Mouse (Mus musculus) splenic B cell, adult 2 months (primary cell): Measurements from ENCODE around the gene Cdk8.

ENCODE experiments used
- DNase-seq: peaks from one replicate; pipeline ENCODE4 v3.0.0-alpha.2; 2011; ENCODE audit warnings: low read depth, low spot score
- H3K27me3 ChIP-seq: 2 replicates; pipeline ENCODE4 v1.6.1; 2012; ENCODE audit warnings: mild to moderate bottlenecking, low read length, moderate library complexity, mixed read lengths; ENCODE audit not compliant: control insufficient read depth, poor library complexity, insufficient read depth, severe bottlenecking
- H3K36me3 ChIP-seq: 2 replicates; pipeline ENCODE4 v1.6.1; 2012; ENCODE audit warnings: mild to moderate bottlenecking, low read length, moderate library complexity, mixed read lengths; ENCODE audit not compliant: control insufficient read depth, poor library complexity, insufficient read depth, severe bottlenecking

Gene Cdk8

DNA sequence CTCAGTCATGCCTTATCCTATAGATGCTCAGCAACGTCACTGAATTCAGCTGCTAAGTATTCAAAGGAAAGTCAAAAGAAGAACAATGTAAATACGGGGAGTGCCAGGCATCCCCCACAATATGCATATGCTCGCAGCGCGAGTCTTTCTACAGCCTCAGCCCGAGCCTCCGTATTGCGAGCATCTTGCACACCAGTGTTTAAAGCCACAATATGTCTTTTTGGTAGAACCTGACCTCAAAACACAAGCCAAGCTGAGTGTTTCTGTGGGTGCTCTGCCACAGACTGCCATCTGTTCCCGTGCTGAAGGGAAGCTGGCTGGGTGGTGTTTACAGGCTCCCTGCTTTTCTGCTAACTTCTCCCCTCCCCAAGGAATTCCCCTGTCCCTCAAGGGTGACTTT lies 107.0 kb downstream of the Cdk8 start:
- DNase-seq, result no peak
- H3K36me3 ChIP-seq, result no peaks in the 10 kb centered on the region

DNA sequence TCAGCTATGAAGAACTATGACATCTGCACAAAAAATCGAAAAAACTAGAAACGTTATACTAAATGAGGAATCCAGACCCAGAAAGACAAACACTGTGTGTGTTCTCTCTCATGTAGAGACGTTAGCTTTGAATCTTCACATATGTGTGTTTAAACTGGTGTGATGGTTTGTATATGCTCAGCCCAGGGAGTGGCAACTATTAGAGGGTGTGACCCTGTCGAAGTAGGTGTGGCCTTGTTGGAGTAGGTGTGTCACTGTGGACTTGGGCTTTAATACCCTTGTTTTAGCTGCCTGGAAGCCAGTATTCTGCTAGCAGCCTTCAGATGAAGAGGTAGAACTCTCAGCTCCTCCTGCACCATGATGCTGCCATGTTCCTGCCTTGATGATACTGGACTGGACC lies 109.0 kb downstream of the Cdk8 start:
- Histone ChIP-seq H3K36me3 (no peaks in the 10 kb centered on the region), H3K27me3 (no peaks in the 10 kb centered on the region)
- no peak for DNase-seq

More for the DNA sequence above, 107.0 kb downstream of the Cdk8 start:
- H3K27me3 ChIP-seq, result no peaks in the 10 kb centered on the region

DNA sequence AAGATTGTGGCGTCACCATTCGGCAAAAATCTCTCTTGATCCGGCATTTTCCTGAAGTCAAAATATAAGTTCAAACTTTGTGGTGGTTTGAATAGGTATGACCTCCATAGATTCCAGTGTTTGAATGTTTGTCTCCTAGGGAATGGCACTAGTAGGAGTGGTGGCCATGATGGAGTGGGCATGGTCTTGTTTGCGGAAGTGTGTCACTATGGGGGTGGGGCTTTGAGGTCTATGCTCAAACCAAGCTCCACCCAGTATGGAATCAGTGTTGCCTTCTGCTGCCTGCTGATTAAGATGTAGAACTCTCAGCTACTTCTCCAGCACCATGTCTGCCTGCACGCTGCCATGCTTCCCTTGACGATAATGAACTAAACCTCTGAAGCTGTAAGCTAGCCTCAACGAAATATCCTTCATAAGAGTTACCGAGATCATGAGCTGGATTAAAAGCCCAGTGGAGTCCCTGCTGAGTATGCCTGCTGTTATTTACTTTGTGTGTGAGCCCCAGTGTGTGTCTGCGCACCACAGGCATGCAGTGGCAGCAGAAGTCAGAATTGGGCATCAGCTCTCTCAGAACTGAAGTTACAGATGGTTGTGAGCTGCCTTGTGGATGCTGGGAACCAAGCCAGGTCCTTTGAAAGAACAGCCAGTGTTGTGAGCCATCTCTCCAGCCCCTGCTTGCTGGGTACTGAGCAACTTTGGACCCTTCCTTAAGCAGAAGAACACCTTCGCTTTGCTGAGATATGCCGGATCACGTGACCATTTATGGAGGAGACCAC lies 114.1 kb downstream of the Cdk8 start:
- DNase-seq, result no peak
- no peaks in the 10 kb centered on the region for H3K36me3 ChIP-seq

DNA sequence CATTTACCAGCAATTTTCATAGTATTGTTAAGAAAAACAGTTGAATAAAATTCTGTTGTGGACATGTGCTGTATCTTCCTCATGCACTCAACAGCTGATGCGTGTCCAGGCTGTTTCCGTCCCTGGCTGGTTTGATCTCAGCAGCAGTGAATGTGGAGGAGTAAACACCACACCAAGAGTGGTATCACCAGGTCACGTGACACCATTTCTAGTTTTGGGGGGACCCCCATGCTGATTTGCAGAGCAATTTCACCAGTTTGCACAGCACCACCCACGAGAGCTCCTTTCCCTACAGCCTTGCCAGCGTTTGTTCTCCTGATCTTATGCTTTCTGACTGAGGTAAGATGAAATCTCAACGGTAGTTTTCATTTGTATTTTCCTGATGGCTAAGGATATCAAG lies 116.1 kb downstream of the Cdk8 start:
- DNase-seq, result no peak
- H3K36me3 ChIP-seq, result no peaks in the 10 kb centered on the region
- H3K27me3 ChIP-seq, result no peaks in the 10 kb centered on the region

More for the DNA sequence above, 114.1 kb downstream of the Cdk8 start:
- no peaks in the 10 kb centered on the region for H3K27me3 ChIP-seq

DNA sequence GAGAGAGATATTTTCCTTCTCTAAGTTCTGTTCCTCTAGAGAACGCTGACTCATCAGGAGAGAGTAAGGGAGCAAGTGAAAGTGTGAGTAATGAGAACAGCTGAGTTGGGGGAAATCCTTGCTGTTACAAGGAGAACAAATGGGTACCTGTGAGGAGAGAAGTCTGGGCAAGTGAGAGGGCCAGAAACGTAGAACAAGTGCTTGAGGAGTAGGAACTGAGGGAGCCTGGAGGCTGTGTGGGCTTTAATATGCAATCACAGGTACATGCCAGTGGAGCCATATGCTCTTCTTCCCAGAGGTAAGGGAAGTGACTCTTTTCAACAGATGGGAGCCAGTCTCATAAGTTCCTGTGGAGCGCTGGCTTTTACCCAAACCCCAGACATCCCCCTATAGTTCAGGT lies 118.2 kb downstream of the Cdk8 start:
- Histone ChIP-seq H3K27me3 (no peaks in the 10 kb centered on the region), H3K36me3 (no peaks in the 10 kb centered on the region)

DNA sequence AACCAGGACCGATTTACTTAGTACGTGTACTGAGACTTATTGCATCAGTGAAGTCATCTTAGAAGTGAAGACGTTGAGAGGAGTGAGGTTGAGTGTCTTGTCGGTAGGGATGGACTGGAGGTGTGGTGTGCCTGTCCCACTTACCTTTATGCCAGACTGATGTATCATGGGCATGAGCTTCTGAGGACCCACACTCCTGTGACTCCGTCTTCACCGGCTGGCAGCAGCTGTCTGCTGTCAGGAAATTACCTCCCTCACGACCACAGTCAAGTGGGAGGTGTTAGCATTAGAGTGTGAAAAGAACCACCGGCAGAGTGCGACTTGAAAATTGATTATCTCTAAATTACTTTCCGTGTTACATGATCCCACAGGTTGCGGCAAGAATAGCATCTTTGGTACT lies 119.8 kb downstream of the Cdk8 start:
- Histone ChIP-seq H3K36me3 (no peaks in the 10 kb centered on the region), H3K27me3 (no peaks in the 10 kb centered on the region)
- DNase-seq, result no peak

More for the DNA sequence above, 118.2 kb downstream of the Cdk8 start:
- DNase-seq, result no peak

DNA sequence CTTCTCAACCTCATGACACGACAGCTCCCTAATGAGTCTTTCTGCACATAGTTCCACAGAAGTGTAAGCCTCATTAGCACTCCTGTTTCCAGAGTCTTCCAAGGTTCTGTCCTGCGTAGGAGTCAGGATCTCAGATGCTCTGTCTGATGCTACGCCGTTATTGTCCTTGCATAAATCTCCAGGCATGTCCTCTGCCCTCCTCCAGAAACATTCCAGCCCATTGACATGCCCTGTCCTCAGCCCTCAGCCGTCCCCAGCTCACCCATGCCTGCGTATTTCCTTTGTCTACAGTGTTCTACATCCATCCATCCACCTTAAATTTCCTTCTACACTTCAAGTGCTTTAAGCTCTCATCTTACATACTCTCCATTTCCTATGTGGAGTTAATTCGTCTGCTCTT lies 121.0 kb downstream of the Cdk8 start:
- DNase-seq, result no peak
- no peaks in the 10 kb centered on the region for H3K27me3 ChIP-seq
- no peaks in the 10 kb centered on the region for H3K36me3 ChIP-seq
